Mouse (Mus musculus): ENCODE measurements at regions not wholly inside any gene's neighbourhood (a gene's known extent, or its start where the extent isn't known, plus 50 kb on each side); places are given as distances from the start of the nearest gene placed in this dataset.

DNA sequence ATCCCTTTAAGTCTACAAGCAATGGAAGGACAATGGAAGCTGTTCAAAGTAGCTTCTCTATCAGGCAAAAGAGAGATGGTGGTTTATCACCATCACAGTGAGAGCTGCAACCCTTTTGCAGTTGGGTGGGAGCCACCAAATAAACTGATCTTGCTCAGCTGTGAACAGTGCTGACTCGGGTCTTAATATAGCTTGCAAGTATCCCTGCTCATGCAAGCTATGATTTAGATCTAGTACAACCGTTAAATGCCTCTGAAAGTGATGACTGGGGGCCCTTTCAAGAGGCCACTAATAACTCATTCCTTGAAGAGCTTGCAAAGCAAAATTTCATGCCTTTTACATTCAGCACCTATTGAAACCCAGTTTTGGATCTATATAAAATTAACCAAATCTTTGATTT lies 1154.5 kb upstream of the Lrrtm3 start:
- DNase-seq: no peak

- no peak for DNase-seq
These were observed 1134.1 kb upstream of the Lrrtm3 start for GRCm38 (mm10) chr10:65224130-65224529.

GRCm38 (mm10) chr10:65221181-65221580 lies 1131.1 kb upstream of the Lrrtm3 start:
- DNase-seq: peak; percentile 16

DNA sequence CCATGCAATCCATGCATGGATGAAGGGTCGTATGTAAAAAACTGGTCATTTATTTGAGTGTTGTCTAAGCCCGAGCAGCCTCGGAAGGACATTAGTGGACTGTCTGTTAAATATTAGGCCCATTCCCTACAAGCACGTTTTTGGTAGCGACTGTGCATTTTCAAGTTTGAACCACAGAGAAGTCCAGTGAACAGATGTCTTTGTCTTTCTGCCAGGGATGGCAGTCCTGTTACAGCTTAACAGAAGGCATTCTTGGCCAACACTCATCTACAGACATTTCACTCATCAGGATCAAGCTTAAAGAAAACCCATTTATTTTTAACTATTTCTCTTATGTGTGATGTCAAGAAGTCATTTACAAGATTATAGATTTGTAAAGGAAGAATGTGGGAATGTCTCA lies 1129.2 kb upstream of the Lrrtm3 start:
- peak; percentile 47 for DNase-seq

GRCm38 (mm10) chr10:65216226-65216625 lies 1126.1 kb upstream of the Lrrtm3 start:
- no peak for DNase-seq

GRCm38 (mm10) chr10:65215206-65215605 lies 1125.1 kb upstream of the Lrrtm3 start:
- DNase-seq: no peak

DNA sequence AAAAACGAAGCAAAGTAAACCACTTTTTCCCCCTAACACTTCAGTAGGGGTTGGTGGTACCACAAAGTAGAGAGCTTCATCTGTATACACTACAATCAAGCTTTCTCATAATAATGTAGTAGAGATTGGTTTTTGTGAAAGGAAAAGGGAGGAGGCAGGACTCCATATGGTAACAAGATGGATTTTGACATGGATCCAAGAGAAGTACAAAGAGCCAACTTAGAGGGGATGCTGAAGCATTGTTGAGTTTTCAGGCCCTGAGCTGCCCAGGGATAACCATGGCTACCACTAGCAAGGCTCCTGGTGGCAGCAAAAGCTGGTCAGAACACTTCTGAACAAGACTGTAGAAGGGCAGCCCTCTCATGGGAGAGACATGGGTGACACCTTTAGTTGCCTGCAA lies 1093.6 kb upstream of the Lrrtm3 start:
- peak; percentile 44 for DNase-seq

DNA sequence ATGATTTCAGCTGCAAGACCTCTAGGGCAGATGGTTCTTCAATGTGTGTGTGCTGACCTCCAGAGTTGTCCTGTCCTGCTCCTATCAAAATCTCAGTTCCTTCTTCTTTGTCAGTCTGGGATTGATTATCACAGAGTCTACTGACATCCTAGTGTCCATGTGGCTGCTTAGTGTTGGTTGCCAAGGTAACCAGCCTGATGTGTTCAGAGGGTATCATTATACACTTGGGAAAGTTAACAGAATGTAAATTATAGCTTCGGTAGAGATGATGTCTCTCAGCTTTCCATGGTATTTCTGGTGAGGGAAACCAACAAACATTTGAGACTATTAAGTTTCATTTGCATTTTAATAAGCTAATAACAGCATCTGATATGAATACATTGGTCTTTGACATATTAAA lies 1092.5 kb upstream of the Lrrtm3 start:
- DNase-seq: no peak

GRCm38 (mm10) chr10:65179101-65179500 lies 1089.0 kb upstream of the Lrrtm3 start:
- peak; percentile 66 for DNase-seq

GRCm38 (mm10) chr10:65154131-65154530 lies 1064.1 kb upstream of the Lrrtm3 start:
- no peak for DNase-seq

DNA sequence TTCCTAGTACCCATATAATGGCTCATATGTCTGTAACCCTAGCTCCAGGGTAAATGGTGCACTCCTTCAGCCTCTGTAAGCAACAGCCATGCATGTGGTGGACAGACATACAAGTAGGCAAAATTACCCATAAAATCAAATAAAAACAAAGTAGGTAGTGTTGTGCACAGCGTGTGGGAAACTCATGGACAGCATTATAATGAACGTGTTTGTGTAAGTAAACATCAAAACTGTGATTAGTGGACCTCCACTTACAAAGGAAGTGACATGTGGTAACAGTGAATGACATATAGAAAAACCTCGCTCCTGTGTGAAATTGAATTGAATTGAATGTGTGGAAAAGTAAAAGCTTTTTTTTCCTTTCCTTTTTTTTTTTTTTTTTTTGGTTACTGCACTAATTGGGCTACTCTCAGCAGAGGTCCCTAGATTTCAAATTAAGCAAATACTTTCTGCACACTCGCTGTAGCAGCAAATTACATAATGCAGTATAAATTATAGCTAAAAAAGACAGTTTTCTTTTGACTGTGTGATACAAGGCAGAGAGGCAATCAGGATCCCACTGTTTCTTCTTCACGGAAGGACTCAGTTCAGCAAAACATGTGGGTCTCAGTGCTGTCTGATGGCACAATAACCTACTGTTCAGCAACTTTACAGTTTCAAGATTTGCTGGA lies 1035.0 kb upstream of the Lrrtm3 start:
- no peak for DNase-seq

DNA sequence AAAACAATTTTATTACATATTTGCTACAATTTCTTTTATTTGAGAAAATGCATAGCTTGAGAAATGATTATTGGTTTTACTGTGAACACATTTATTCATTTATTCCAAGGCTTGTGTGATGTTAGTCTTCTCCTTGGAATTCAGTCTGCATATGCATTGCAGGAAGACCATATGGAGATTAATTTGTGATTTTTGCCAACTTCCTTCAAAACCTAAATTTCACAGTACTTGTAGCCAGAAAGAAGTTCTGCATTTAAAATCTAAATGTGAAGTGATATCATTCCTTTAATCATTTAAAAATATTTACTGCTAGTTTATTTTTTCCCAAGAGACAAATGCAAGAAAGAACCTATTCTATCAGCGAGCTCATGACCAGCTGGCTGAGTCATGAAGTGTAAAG lies 1028.1 kb upstream of the Lrrtm3 start:
- DNase-seq: no peak

DNA sequence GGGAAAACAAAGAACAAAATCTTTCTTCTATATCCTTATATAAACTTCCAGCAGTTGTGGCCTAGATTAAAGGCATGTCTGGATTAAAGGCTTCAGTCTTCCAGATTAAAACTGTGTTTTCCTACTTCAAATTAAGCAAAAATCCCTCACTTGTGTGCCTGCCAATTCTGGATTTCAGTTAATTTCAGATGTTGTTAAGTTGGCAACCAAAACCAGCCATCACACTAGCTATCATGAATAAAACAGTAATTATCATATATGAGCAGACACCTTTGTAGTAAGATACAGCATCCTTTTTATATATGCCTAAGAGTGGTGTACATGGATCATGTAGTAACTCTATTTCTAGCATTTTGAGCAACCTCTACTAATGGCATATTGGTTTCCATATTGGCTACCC lies 1024.5 kb upstream of the Lrrtm3 start:
- no peak for DNase-seq

- DNase-seq: peak; percentile 29
These were observed 1020.7 kb upstream of the Lrrtm3 start for GRCm38 (mm10) chr10:65110729-65111128.

GRCm38 (mm10) chr10:65107413-65107812 lies 1017.3 kb upstream of the Lrrtm3 start:
- no peak for DNase-seq

GRCm38 (mm10) chr10:65084446-65084845 lies 994.4 kb upstream of the Lrrtm3 start:
- no peak for DNase-seq

DNA sequence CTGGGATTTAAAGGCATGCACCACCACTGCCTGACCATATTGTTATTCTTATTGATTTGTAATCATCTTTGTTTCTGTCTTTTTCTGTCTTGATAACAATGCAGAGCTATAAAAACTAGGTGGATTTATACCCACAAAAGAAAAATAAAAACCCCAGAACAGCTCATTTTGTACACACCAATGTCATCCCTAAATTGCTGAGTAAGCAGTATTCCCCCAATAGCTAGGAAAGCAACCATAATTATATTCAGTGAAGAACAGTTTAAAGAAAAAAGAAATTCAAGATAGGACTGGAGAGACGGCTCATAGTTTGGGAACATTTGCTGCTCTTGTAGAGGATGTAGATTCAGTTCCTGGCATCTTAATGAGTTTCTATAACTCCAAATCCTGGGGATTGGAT lies 991.6 kb upstream of the Lrrtm3 start:
- DNase-seq: no peak

- no peak for DNase-seq
These were observed 968.0 kb upstream of the Lrrtm3 start for GRCm38 (mm10) chr10:65058086-65058485.
